Mouse (Mus musculus): ENCODE data around the gene Yif1b.
A peak's percentile ranks its signal among the peaks of the same experiment; 100 is the strongest.

Gene Yif1b

DNA sequence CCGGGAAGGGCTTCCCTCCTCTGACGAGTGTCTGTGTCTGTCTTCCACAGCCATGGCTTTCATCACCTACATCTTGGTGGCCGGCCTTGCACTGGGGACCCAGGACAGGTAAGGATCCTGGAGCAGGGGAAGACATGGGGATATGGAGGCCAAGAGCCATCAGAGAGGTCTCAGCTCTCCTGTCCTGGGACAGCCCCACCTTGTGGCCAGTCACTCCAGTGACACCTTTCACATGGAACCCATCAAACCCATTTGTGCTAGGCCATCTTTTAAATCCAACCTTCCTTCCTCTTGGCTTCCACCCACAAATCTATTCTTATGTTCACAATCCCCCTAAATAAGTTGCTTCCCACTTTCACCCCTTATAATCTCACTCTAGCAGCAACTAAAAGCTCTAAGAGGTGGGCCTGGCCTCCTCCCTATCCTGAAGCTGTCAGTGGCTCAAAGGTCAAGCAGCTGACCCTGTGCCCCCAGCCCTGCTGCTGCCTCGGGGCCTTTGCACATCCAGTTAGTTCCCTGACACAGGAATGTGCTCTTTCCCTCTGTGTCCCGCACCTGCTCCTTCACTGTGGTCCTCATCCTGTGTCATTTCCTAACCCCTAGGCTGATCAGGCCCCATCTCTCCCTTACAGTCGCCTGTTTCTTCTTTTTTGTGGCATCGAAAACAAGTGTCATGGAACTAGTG lies 6.7 kb downstream of the Yif1b start:
- DNase-seq, result no peak

- no peak for DNase-seq
Measured at GRCm38 (mm10) chr7:29246015-29246414, 7.9 kb downstream of the Yif1b start.

DNA sequence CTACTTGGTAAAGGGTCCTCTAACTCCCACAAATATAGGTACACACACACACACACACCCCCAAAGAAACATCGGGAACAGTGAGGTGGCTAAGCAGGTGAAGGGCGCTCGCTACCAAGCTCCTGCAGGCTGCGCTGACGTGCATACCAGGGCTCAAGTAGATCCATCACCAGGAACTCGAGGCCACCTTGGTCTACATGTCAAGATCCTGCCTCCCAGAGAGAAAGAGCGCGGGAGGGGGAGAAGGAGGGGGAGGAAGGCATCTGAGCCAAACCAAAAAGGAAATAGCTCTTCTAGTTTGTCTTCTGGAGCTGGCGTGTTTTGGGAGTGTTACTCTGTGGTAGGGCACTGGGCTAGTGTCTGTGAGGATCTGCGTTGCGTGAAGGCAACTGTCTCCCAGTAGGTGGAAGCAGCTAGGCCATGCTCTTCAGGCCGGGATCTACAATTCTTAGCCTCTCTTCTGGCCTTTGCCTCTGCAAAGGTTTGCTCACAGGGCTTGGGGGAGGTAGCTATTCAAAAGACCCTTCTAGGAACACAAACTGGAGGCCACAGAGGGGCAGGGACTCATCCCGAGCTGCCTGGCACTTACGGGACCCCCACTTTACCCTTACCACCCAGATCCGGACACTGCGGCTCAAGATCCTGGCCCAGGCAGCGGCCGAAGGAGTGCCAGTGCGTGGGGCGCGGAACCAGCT lies 8.6 kb downstream of the Yif1b start:
- DNase-seq, result no peak

DNA sequence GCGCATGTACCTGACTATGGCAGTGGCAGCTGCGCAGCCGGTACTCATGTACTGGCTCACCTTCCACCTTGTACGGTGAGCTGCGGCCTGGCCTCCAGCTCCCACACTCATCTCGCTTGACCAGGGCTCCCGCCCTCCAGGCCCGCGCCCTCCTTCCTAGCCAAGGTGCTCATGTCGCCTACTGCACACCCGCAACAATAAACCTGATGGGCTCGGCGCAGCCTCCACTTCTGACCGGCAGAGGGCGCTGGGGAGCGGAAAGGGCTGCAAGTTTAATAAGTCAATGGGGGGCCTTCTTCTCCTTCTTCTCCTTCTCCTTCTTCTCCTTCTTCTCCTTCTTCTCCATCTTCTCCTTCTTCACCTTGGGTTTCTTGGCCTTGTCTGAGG lies 9.2 kb downstream of the Yif1b start:
- peak; percentile 63 for DNase-seq

DNA sequence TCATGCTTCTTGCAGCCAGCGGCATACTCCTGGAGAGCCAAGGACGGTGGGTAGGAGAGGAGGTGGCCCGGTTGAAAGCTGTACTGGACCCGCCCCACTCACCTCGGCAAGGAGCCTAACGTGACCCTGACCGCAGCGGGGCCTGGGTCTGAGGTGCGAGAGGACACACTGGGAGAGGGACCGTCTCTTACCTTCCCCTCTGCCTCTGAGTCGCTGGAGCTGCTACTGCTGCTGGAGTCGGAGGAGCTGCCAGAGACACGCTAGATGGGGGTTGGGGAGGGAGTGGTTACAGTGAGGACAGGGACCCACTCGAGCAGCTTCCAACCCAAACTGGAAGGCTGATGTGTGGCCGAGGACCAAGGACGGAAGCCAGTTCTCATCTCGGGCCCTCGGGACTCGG lies 9.6 kb downstream of the Yif1b start:
- DNase-seq, result no peak

DNA sequence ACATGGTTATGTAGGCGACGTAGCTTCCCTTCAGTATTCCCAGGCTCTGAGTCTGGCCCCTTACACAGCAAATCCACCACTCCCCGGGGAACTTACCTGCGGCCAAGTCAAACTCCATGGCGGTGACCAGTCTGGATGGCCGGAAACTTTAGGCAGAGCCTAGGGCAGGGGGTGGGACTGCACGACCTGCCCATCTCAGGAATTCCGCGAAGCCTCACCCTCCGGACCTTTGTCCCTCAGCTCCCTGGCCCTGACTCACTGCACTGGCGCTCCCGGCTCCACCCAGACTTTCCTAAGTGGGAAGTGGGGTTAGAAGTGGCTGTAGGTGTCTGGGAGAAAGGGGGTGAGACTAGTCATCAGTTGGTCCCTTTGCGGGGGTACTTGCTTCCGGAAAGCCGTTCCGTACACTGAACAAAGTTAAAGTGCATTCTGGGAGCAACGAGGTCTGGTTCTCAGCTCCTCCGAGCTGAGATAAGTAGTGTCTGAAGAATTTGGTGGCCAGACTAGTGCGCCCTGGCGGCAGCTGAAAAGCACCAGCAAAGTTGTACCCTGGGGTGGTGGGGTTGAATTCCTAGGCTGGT lies 10.2 kb downstream of the Yif1b start, which contains the start of gene 2200002D01Rik:
2200002D01Rik (minus strand) TSS at position 206 of the 581 bp plus-strand sequence.
- no peak for DNase-seq

DNA sequence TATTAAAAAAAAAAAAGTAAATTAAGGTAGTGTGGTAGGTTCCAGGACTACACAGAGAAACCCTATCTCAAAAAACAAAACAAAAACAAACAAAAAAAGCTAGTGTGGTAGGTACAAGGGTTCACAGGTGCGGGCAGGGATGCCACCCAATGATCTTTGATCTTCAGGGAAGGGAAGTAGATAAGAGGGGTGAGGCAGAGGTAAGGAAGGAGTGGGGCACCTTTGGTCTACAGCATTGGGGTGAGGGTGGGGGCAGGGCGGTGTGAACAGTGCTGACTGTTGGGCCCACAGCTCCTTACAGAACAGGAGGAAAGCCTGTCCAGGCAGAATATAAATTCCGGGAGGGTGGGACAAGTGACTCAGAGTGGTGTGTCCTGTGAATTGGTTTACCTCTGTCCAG lies 13.0 kb downstream of the Yif1b start:
- no peak for DNase-seq

DNA sequence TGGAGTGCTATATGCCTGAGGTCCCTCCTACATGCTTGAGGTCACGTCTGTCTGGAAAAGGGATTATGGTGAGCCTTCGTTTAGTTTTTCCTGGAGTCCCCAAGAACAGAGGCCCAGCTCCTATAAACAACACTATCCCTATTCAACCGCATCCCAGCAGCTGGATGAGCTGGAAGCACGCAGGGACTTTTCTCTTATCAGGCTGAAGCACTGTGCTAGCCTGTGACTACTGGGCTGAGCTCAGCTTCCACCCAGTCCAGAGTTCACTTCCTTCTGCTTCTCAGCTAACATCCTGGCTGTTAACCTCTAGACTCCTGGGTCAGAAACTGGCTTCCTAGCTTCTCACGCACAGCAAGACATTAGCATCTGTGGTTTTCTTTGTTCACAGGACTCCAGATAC lies 15.7 kb downstream of the Yif1b start:
- no peak for DNase-seq

DNA sequence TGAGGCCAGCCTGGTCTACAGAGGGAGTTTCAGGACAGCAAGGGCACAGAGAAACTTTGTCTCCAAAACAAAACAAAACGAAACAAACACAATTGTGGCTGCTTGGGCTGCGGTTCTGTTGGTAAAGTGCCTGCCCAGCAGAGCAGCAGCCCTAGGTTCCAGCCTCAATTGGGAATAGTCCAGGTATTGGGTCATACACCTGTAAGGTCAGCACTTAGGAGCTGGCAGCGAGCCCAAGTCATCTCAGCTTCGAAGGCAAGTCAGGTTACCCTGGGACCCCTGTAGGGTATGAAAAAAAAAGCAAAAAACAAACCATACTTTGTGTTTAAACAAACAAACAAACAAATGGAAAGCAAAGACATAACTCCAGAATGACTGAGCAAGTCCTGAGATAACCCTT lies 17.7 kb downstream of the Yif1b start:
- no peak for DNase-seq

- no peak for DNase-seq
Measured at GRCm38 (mm10) chr7:29257368-29257767, 19.2 kb downstream of the Yif1b start.

DNA sequence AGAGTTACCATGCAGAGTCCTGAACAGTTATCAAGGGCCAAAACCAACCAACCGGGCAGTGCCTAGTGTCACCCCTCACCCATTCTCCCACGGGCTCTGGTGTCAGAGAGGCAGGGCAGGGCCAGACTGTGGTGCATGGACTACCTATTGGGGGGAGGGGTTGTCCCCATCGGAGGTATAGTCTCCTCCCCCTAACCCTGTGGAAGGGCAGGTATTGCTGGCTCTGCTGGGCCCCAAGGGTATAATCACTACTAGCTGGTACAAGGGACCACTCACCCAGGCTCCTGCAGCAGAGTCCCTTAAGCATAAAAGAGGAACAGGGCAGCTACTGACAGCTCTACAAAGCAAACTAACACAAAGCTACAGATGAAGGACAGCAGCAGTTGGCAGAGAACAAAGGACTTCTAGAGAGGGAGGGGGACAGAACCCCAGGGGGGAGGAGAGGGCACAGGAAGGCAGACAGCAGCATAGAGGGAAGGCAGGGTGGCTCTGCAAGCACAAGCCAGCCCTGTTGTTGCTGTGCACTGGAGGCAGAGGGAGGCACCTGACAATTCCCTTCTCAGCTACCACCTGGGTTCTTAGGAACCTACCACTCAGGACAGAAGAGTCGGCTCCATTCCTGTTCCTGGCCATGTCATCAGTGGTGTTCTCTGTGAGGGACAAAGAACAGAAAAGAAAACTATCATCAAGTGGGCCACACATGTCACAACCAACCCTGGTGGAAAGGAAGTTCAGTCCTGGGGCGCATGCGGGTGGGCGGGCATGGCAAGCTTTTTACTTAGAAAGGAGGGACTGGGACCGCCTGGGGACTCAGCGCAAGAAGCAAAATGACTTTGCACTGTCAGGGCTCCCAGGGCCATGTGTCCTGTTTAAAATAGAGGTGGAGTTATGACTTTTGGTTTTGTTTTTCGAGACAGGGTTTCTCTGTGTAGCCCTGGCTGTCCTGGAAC lies 21.9 kb downstream of the Yif1b start:
- no peak for DNase-seq

DNA sequence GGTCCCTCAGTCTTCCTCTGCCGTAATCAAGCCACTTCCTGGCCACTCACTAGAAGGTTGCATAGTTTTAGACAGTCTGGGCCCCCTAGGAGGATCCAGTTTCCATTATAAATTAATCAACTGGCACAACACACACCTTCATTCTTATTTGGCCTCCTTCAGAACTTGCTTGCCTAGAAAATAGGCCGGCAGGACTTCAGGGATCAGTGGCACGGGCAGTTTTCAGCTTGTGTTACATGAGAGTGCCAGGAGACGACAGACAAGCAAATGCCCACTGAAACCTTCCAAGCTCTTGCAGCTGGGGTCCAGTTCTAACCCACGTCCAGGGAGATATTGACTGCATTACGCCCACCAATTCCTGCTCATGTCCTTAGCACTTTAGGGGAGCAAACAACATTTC lies 24.0 kb downstream of the Yif1b start:
- no peak for DNase-seq

- no peak for DNase-seq
Measured at GRCm38 (mm10) chr7:29263831-29264230, 25.7 kb downstream of the Yif1b start.

GRCm38 (mm10) chr7:29265636-29266035 lies 27.5 kb downstream of the Yif1b start:
- DNase-seq, result no peak

DNA sequence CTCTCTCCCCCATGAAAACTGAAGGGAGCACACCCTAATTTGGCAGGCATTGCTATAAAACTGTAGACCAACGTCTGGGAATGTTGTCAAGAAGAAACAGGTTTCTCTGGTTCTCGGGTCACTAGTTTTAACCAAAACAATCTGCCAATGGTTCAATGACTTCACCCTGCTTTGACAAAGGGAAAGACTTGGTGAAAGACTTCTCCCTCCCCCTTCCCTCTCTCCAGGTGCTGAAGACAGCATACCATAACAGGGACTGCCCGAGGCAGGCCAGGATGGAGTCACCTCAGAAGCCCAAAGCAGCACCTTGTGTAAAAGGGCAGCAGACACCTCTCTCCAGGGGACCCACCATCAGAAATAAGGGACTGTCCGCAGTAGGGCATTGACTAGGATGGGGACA lies 28.8 kb downstream of the Yif1b start:
- no peak for DNase-seq

DNA sequence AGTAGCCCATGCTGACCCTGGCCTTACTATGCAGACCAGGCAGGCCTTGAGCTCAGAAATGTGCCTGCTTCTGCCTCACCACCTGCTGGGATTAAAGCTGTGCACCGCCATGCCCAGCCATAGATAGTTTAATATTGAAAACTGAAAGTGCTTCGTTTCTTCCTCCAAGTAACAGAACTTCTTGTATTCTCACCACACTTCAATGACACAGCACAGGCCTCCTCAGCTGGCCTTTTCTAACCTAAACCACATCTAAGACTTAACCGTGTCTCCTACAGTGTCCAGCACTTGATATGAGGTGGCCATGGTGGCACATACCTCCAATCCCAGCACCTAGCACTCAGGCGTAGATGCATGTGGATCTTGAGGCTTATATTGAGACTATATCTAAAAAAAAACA lies 32.3 kb downstream of the Yif1b start:
- DNase-seq, result no peak

DNA sequence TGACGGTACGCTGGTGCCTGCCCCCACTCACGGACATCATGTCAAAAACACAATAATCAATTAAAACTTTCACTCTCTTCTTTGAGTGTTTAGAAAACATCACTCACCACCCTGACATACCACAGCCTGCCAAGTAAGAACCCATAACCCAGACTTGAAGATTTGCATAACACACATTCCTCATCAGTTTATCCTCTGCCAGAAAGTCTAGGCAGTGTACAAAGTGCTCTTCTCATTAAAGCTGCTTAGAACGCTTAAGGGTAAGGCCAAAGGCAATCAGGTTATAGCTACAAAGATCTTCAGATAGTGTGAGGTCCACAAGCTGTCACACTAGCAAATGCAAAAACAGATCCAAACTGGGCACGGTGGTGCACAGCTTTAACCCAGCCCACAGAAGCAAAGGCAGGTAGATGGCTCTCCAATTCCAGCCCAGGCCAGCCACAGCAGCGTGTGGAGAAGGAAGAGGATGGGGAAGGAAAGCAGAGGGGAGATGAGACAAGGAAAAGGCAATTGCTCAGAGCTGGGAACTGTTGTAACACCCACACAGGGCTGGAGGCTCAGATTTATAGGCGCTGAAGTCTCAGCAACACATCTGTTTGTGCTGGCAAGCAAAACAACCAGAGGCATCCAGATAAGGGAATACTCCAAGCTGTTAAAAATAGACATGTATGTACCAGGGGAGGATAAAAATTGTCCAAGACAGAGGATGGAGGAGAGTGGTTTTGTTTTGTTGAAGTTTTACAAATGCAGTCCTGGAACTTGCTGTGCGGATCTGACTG lies 33.7 kb downstream of the Yif1b start:
- no peak for DNase-seq

GRCm38 (mm10) chr7:29276715-29277114 lies 38.6 kb downstream of the Yif1b start:
- DNase-seq, result no peak

- no peak for DNase-seq
Measured at GRCm38 (mm10) chr7:29277510-29277909, 39.4 kb downstream of the Yif1b start.

DNA sequence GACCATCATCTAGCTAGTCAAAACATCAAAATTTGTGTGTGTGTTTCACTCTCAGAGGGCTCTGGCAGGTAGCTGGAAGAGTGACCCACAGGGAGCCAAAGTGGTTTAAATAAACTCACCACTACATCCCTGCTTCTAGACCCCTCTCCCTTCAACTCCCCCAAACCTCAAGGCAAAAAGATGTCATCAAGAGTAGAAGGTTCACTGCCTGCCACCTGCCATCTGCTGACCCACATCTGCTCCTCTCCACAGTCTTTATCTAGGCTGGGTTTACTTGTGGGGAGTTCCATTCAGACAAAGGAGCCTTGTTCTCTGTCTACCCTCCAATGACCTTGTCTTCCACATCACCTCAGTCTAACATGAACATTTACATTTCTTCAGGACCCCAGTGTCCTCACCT lies 41.1 kb downstream of the Yif1b start:
- no peak for DNase-seq

GRCm38 (mm10) chr7:29279924-29280323 lies 41.8 kb downstream of the Yif1b start:
- DNase-seq, result no peak

GRCm38 (mm10) chr7:29280801-29281200 lies 42.7 kb downstream of the Yif1b start:
- DNase-seq, result peak; percentile 61
